Mouse (Mus musculus) lung, postnatal 0 days (tissue): ENCODE measurements around the gene Ciz1. TPM values are rescaled to one million over a fixed set of nuclear protein-coding genes. Genes with fewer than 3 reads are reported as not detected.
A peak's percentile ranks its signal among the peaks of the same experiment; 100 is the strongest.

Source experiments
- ATAC-seq: fragments of 200-750 bp; cut with Nextera tagmentation; 2 replicates; pipeline ENCODE4 v1.8.0; 2017; ENCODE audit warnings: moderate library complexity
- DNase-seq: peaks from one replicate; pipeline ENCODE4 v3.0.0-alpha.2; 2016; ENCODE audit warnings: low spot score
- H3K27ac ChIP-seq: fragments of 300-500 bp; sonication (generic); 2 replicates; pipeline ENCODE4 v1.5.1; 2014; ENCODE audit warnings: antibody characterized with exemption, mild to moderate bottlenecking, low read length, mixed read lengths
- H3K27me3 ChIP-seq: fragments of 300-500 bp; sonication (generic); replicated peaks from 2 replicates; pipeline ENCODE4 v1.6.1; 2014; ENCODE audit warnings: low read length, mixed read lengths; ENCODE audit not compliant: insufficient read depth
- H3K36me3 ChIP-seq: fragments of 300-500 bp; sonication (generic); 2 replicates; pipeline ENCODE4 v1.6.1; 2014; ENCODE audit warnings: low read length, mixed read lengths; ENCODE audit not compliant: insufficient read depth
- H3K4me1 ChIP-seq: fragments of 300-500 bp; sonication (generic); 2 replicates; pipeline ENCODE4 v1.6.1; 2014; ENCODE audit warnings: antibody characterized with exemption, low read depth, low read length, mixed read lengths; ENCODE audit not compliant: insufficient read depth
- H3K4me2 ChIP-seq: fragments of 300-500 bp; sonication (generic); replicated peaks from 2 replicates; pipeline ENCODE4 v1.6.1; 2014; ENCODE audit warnings: low read depth, mild to moderate bottlenecking, low read length, moderate library complexity, mixed read lengths
- H3K4me3 ChIP-seq: fragments of 300-500 bp; sonication (generic); 2 replicates; pipeline ENCODE4 v1.5.1; 2014; ENCODE audit warnings: low read depth, low read length
- H3K9ac ChIP-seq: fragments of 300-500 bp; sonication (generic); replicated peaks from 2 replicates; pipeline ENCODE4 v1.6.1; 2014; ENCODE audit warnings: low read depth, mild to moderate bottlenecking
- H3K9me3 ChIP-seq: fragments of 300-500 bp; sonication (generic); 2 replicates; pipeline ENCODE4 v1.6.1; 2016; ENCODE audit warnings: low read length, mixed read lengths
- CTCF ChIP-seq: IDR thresholded peaks from 2 replicates; pipeline ENCODE4 v1.5.1; 2016; ENCODE audit warnings: antibody characterized with exemption, mild to moderate bottlenecking
- EP300 ChIP-seq: IDR thresholded peaks from 2 replicates; pipeline ENCODE4 v1.6.1; 2016; ENCODE audit warnings: antibody characterized with exemption, mild to moderate bottlenecking, control low read depth
- WGBS: fragments of 180-500 bp; shearing (Covaris S2); extraction: QIAGEN DNeasy Blood & Tissue Kit; methylation state at CpG from one replicate; pipeline ENCODE4 v1.1.7; 2014; 5-methylcytosine and 5-hydroxymethylcytosine counted together
- polyA plus RNA-seq: library from polyadenylated mRNA; unstranded; fragments of >200 nt; fragmentation: Nextera tagmentation; extraction: Ambion mirVana; gene quantifications from 2 replicates; pipeline ENCODE4 v1.2.1, GENCODE M21; 2015

Ciz1 gene
- polyA plus RNA-seq, 1 experiment from 2014 or later, result 20.1 TPM

- DNase-seq, result peak; percentile 53
- 63% methylated on average over 5 of the region's 5 CpGs for WGBS
Measured at GRCm38 (mm10) chr2:32392063-32392462, 39.9 kb downstream of the Ciz1 start.

GRCm38 (mm10) chr2:32394973-32395372 lies 42.8 kb downstream of the Ciz1 start:
- peak overlapping the region; percentile 89 for H3K4me2 ChIP-seq
- ATAC-seq, result no peak; the same call in 1 of the 2 replicates
- TF ChIP-seq CTCF (peak; percentile 65), EP300 (no peak)
- peak; percentile 65 for DNase-seq
- H3K4me1 ChIP-seq, result peaks cover 10% of the 10 kb centered on the region; the same call in 1 of the 2 replicates
- H3K27me3 ChIP-seq, result no peaks in the 10 kb centered on the region
- no peaks in the 10 kb centered on the region for H3K9me3 ChIP-seq
- WGBS, result 2% methylated on average over 8 of the region's 8 CpGs
- H3K36me3 ChIP-seq, result no peaks in the 10 kb centered on the region
- H3K27ac ChIP-seq, result peak overlapping the region; percentile 92
- H3K4me3 ChIP-seq, result peak overlapping the region; percentile 87
- H3K9ac ChIP-seq, result peak overlapping the region; percentile 24

More at GRCm38 (mm10) chr2:32392063-32392462, 39.9 kb downstream of the Ciz1 start:
- H3K36me3 ChIP-seq, result no peaks in the 10 kb centered on the region
- no peaks in the 10 kb centered on the region for H3K27me3 ChIP-seq
- no peak for ATAC-seq
- H3K9me3 ChIP-seq, result no peaks in the 10 kb centered on the region
- H3K27ac ChIP-seq, result peak overlapping the region; percentile 68
- no peak overlapping the region for H3K9ac ChIP-seq
- no peak overlapping the region for H3K4me3 ChIP-seq
- peaks cover 8% of the 10 kb centered on the region; the same call in 1 of the 2 replicates for H3K4me1 ChIP-seq
- TF ChIP-seq EP300 (no peak), CTCF (no peak)
- H3K4me2 ChIP-seq, result no peak overlapping the region

GRCm38 (mm10) chr2:32395484-32395945 lies 43.4 kb downstream of the Ciz1 start, which contains the start of gene Ptges2:
TSS of gene Ptges2 (plus strand) at chr2:32395896.
- TF ChIP-seq EP300 (no peak), CTCF (no peak)
- DNase-seq (peak; percentile 96), ATAC-seq (peak; percentile 86)

GRCm38 (mm10) chr2:32395946-32396621 lies 44.0 kb downstream of the Ciz1 start:
- no peaks in the 10 kb centered on the region for H3K36me3 ChIP-seq
- peak overlapping the region; percentile 92 for H3K27ac ChIP-seq
- peak overlapping the region; percentile 89 for H3K4me2 ChIP-seq
- no peak for TF ChIP-seq EP300
- TF ChIP-seq CTCF, result no peak
- WGBS, result 2% methylated on average over 53 of the region's 59 CpGs
- peaks cover 10% of the 10 kb centered on the region; the same call in 1 of the 2 replicates for H3K4me1 ChIP-seq
- peak; percentile 94 for ATAC-seq
- DNase-seq, result peak; percentile 98
- no peaks in the 10 kb centered on the region for H3K9me3 ChIP-seq
- peak overlapping the region; percentile 87 for H3K4me3 ChIP-seq
- H3K27me3 ChIP-seq, result no peaks in the 10 kb centered on the region
- H3K9ac ChIP-seq, result peak overlapping the region; percentile 84

More at GRCm38 (mm10) chr2:32395484-32395945, 43.4 kb downstream of the Ciz1 start, which contains the start of gene Ptges2:
- H3K36me3 ChIP-seq, result no peaks in the 10 kb centered on the region
- 0% methylated on average over 31 of the region's 31 CpGs for WGBS
- no peaks in the 10 kb centered on the region for H3K27me3 ChIP-seq
- H3K9ac ChIP-seq, result peak within 1 kb of the TSS; percentile 84
- peak within 1 kb of the TSS; percentile 89 for H3K4me2 ChIP-seq
- peak within 1 kb of the TSS; percentile 87 for H3K4me3 ChIP-seq
- H3K27ac ChIP-seq, result peak within 1 kb of the TSS; percentile 92
- H3K4me1 ChIP-seq, result peaks cover 10% of the 10 kb centered on the region; the same call in 1 of the 2 replicates
- H3K9me3 ChIP-seq, result no peaks in the 10 kb centered on the region

GRCm38 (mm10) chr2:32396695-32397094 lies 44.6 kb downstream of the Ciz1 start:
- Histone ChIP-seq H3K27ac (peak overlapping the region; percentile 92), H3K9ac (peak overlapping the region; percentile 84), H3K36me3 (no peaks in the 10 kb centered on the region), H3K27me3 (no peaks in the 10 kb centered on the region), H3K4me1 (peaks cover 10% of the 10 kb centered on the region; the same call in 1 of the 2 replicates), H3K4me2 (peak overlapping the region; percentile 89), H3K9me3 (no peaks in the 10 kb centered on the region), H3K4me3 (peak overlapping the region; percentile 87)
- ATAC-seq (no peak), DNase-seq (no peak)
- TF ChIP-seq EP300, result no peak
- no peak for TF ChIP-seq CTCF
- under 1% methylated on average over 15 of the region's 15 CpGs for WGBS

- H3K4me2 ChIP-seq, result no peak overlapping the region
- peak; percentile 46 for ATAC-seq
- H3K4me3 ChIP-seq, result no peak overlapping the region
- WGBS, result 19% methylated on average over 2 of the region's 2 CpGs
- H3K4me1 ChIP-seq, result no peaks in the 10 kb centered on the region
- peak; percentile 95 for DNase-seq
- H3K36me3 ChIP-seq, result no peaks in the 10 kb centered on the region
- no peaks in the 10 kb centered on the region for H3K9me3 ChIP-seq
- TF ChIP-seq EP300 (no peak; the same call in 1 of the 2 replicates), CTCF (peak; percentile 100)
- H3K27ac ChIP-seq, result no peak overlapping the region
- H3K27me3 ChIP-seq, result no peaks in the 10 kb centered on the region
- H3K9ac ChIP-seq, result no peak overlapping the region
Measured at GRCm38 (mm10) chr2:32404663-32405062, 52.5 kb downstream of the Ciz1 start.
